Comparison of ENCODE assay signal across 10 mouse cellular contexts in genomic region chrX:8891975-8892342, GRCm38 (mm10). TPM values are rescaled to one million over a fixed set of nuclear protein-coding genes. Genes with fewer than 3 reads are reported as not detected.
DNase-seq lines count a peak whose midpoint lies in the region; ATAC-seq and TF ChIP-seq lines count a peak whose summit lies in the region.
"Had no signal": no experiment of that assay in that cellular context is flagged by ENCODE, and none has a peak within 500 bp of the region (broad histone marks: within the 10 kb centered on the region; RNA-seq: fewer than 3 reads in every experiment).

No protein-coding gene starts in this region.

- TF ChIP-seq CTCF in Patski (IDR thresholded peaks at IDR 0.05): no peak
- TF ChIP-seq CTCF in forebrain, postnatal 0 days (IDR thresholded peaks at IDR 0.05; ENCODE audit: low read depth): no peak

- in situ Hi-C loops in Patski (cut with MboI; ENCODE audit: low pct_unique_long_range_greater_than_20kb): no loop called here

- WGBS in heart, embryonic 12.5 days: 46% methylated on average over 3 of the region's 9 CpGs
- 32% methylated on average over 5 of the region's 9 CpGs for WGBS in forebrain, postnatal 0 days
- WGBS in liver, embryonic 16.5 days (ENCODE audit: insufficient replicate concordance): 53% methylated on average over 4 of the region's 9 CpGs

- H3K27me3 ChIP-seq in heart, embryonic 12.5 days (replicated peaks): no peaks in the 10 kb centered on the region
- H3K27me3 ChIP-seq in Patski: peaks cover 7% of the 10 kb centered on the region
- H3K27me3 ChIP-seq in forebrain, postnatal 0 days (ENCODE audit: insufficient read depth, low read length): no peaks in the 10 kb centered on the region
- peaks cover 26% of the 10 kb centered on the region for H3K27me3 ChIP-seq in liver, embryonic 16.5 days (ENCODE audit: control insufficient read depth, insufficient read depth, low read depth, low read length)

- CTCF ChIA-PET in Patski (lab: Charles Lee): no interaction called here

- peak overlapping the region; percentile 84 for H3K4me2 ChIP-seq in heart, embryonic 12.5 days
- H3K4me2 ChIP-seq in forebrain, postnatal 0 days (ENCODE audit: low read depth): peak overlapping the region; percentile 66
- H3K4me2 ChIP-seq in liver, embryonic 16.5 days (ENCODE audit: low read depth, low read length): peak overlapping the region; percentile 49; the same call in 1 of the 2 replicates

- H3K4me1 ChIP-seq in heart, embryonic 12.5 days (replicated peaks): no peaks in the 10 kb centered on the region
- no peaks in the 10 kb centered on the region for H3K4me1 ChIP-seq in forebrain, postnatal 0 days (ENCODE audit: insufficient read depth)
- H3K4me1 ChIP-seq in liver, embryonic 16.5 days (ENCODE audit: control insufficient read depth, low read depth, low read length): no peaks in the 10 kb centered on the region

- peaks cover 14% of the 10 kb centered on the region for H3K9me3 ChIP-seq in heart, embryonic 12.5 days (replicated peaks)
- no peaks in the 10 kb centered on the region for H3K9me3 ChIP-seq in forebrain, postnatal 0 days (ENCODE audit: low read length)
- H3K9me3 ChIP-seq in liver, embryonic 16.5 days (replicated peaks; ENCODE audit: control insufficient read depth, low read length): no peaks in the 10 kb centered on the region

- ATAC-seq in heart, embryonic 12.5 days (ENCODE audit: insufficient number of reproducible peaks, low FRiP score): no peak
- peak; percentile 9 for ATAC-seq in Patski
- peak; percentile 12 for ATAC-seq in forebrain, postnatal 0 days
- ATAC-seq in liver, embryonic 16.5 days (ENCODE audit: low read depth): no peak
- no peak for ATAC-seq in CD4-positive, CD25-positive, alpha-beta regulatory T cell, adult 4 months
- ATAC-seq in activated CD4-positive, CD25-positive, alpha-beta regulatory T cell, adult 4 months: no peak

- H3K4me3 ChIP-seq in heart, embryonic 12.5 days: peak overlapping the region; percentile 64
- H3K4me3 ChIP-seq in forebrain, postnatal 0 days (ENCODE audit: low read depth, low read length): peak overlapping the region; percentile 51
- H3K4me3 ChIP-seq in liver, embryonic 16.5 days (ENCODE audit: low read depth, low read length): no peak overlapping the region; the same call in 1 of the 2 replicates

- peak overlapping the region; percentile 78 for H3K9ac ChIP-seq in heart, embryonic 12.5 days
- H3K9ac ChIP-seq in forebrain, postnatal 0 days: peak overlapping the region; percentile 75
- no peak overlapping the region for H3K9ac ChIP-seq in liver, embryonic 16.5 days (ENCODE audit: low read depth, low read length)

- no peak overlapping the region; the same call in 1 of the 2 replicates for H3K27ac ChIP-seq in heart, embryonic 12.5 days (ENCODE audit: poor library complexity, severe bottlenecking)
- H3K27ac ChIP-seq in forebrain, postnatal 0 days (ENCODE audit: low read depth, low read length): no peak overlapping the region
- H3K27ac ChIP-seq in liver, embryonic 16.5 days (ENCODE audit: low read length): no peak overlapping the region

- DNase-seq in heart, adult 8-10 months (ENCODE audit: low spot score): no peak
- DNase-seq in Patski (ENCODE audit: low read depth, low spot score): no peak
- peak; percentile 16 for DNase-seq in forebrain, postnatal 0 days
- DNase-seq in T-cell, adult 2 months (ENCODE audit: low spot score): no peak

- peaks cover 8% of the 10 kb centered on the region; the same call in 1 of the 2 replicates for H3K36me3 ChIP-seq in heart, embryonic 12.5 days
- 0 out of 2 replicates have a peak, but pooled peaks cover 3% of the 10 kb centered on the region for H3K36me3 ChIP-seq in forebrain, postnatal 0 days (ENCODE audit: insufficient read depth)
- no peaks in the 10 kb centered on the region for H3K36me3 ChIP-seq in liver, embryonic 16.5 days (ENCODE audit: control insufficient read depth, insufficient read depth)

- POLR2A ChIA-PET in Patski (lab: Charles Lee): no interaction called here

RNA-seq across cellular contexts. Expression of gene B630019K06Rik, which starts 0.2 kb away (rescaled TPM):
- 3.1 TPM in 2 replicates for polyA plus RNA-seq in heart, embryonic 12.5 days (2016; fragmentation: Nextera tagmentation; extraction: Ambion mirVana)
- 1 to 10 TPM in 3 of 4 experiments, under 1 TPM in 1; 0.80 to 1.2 (median 1.0) TPM for total RNA-seq in heart, adult 8-10 months (2022)
- polyA plus RNA-seq in Patski (2021): 6.3 TPM
- total RNA-seq in forebrain, postnatal 0 days (2014; rRNA removed): 40.1 and 60.1 TPM in 2 replicates
- 18.3 and 27.1 TPM in 2 replicates for polyA plus RNA-seq in forebrain, postnatal 0 days (2015; fragmentation: Nextera tagmentation; extraction: Ambion mirVana)
- polyA plus RNA-seq in liver, embryonic 16.5 days (2015; fragmentation: Nextera tagmentation; extraction: Ambion mirVana): 0.19 and 0.25 TPM in 2 replicates
- polyA plus RNA-seq in CD4-positive, CD25-positive, alpha-beta regulatory T cell, adult 4 months (2017; shearing (Covaris generic)): under 1 TPM; 0.12 to 0.23 TPM
- polyA plus RNA-seq in activated CD4-positive, CD25-positive, alpha-beta regulatory T cell, adult 4 months (2017; shearing (Covaris generic)): under 1 TPM in 1 of 2 experiments, not detected in 1; 0.42 TPM

RNA-seq across cellular contexts. Expression of gene Gm5751, which starts 17.9 kb away (rescaled TPM):
- not detected in 2 replicates for polyA plus RNA-seq in heart, embryonic 12.5 days (2016; fragmentation: Nextera tagmentation; extraction: Ambion mirVana)
- total RNA-seq in heart, adult 8-10 months (2022): not detected
- polyA plus RNA-seq in Patski (2021): not detected
- total RNA-seq in forebrain, postnatal 0 days (2014; rRNA removed): not detected in 2 replicates
- not detected in 2 replicates for polyA plus RNA-seq in forebrain, postnatal 0 days (2015; fragmentation: Nextera tagmentation; extraction: Ambion mirVana)
- not detected in 2 replicates for polyA plus RNA-seq in liver, embryonic 16.5 days (2015; fragmentation: Nextera tagmentation; extraction: Ambion mirVana)
- polyA plus RNA-seq in CD4-positive, CD25-positive, alpha-beta regulatory T cell, adult 4 months (2017; shearing (Covaris generic)): not detected
- polyA plus RNA-seq in activated CD4-positive, CD25-positive, alpha-beta regulatory T cell, adult 4 months (2017; shearing (Covaris generic)): not detected
- total RNA-seq: megakaryocyte-erythroid progenitor cell, adult 5-6 weeks had no signal
- polyA plus RNA-seq: gonadal fat pad, adult 2 months had no signal

RNA-seq across cellular contexts. Expression of gene Gm6592, which starts 48.2 kb away (rescaled TPM):
- not detected in 2 replicates for polyA plus RNA-seq in heart, embryonic 12.5 days (2016; fragmentation: Nextera tagmentation; extraction: Ambion mirVana)
- not detected for total RNA-seq in heart, adult 8-10 months (2022)
- not detected for polyA plus RNA-seq in Patski (2021)
- not detected in 2 replicates for total RNA-seq in forebrain, postnatal 0 days (2014; rRNA removed)
- not detected in 2 replicates for polyA plus RNA-seq in forebrain, postnatal 0 days (2015; fragmentation: Nextera tagmentation; extraction: Ambion mirVana)
- polyA plus RNA-seq in liver, embryonic 16.5 days (2015; fragmentation: Nextera tagmentation; extraction: Ambion mirVana): not detected in 2 replicates
- polyA plus RNA-seq in CD4-positive, CD25-positive, alpha-beta regulatory T cell, adult 4 months (2017; shearing (Covaris generic)): not detected
- polyA plus RNA-seq in activated CD4-positive, CD25-positive, alpha-beta regulatory T cell, adult 4 months (2017; shearing (Covaris generic)): not detected
- total RNA-seq: megakaryocyte-erythroid progenitor cell, adult 5-6 weeks had no signal
- polyA plus RNA-seq: gonadal fat pad, adult 2 months had no signal

Comparison
In these comparisons a context has a peak if more than half of its experiments do, and no peak if none do; other contexts are left out.
1. ATAC-seq: peak in Patski (single experiment) and forebrain, postnatal 0 days (single experiment); none in heart, embryonic 12.5 days (single experiment), liver, embryonic 16.5 days (single experiment), CD4-positive, CD25-positive, alpha-beta regulatory T cell, adult 4 months (single experiment) and activated CD4-positive, CD25-positive, alpha-beta regulatory T cell, adult 4 months (single experiment).
2. Peak in every context shown above with its lines, with median percentiles within 50 percentile points of each other: H3K4me2 ChIP-seq.